Mouse (Mus musculus) megakaryocyte-erythroid progenitor cell, adult 5 weeks (primary cell): ENCODE measurements around the gene Limk1. TPM values are rescaled to one million over a fixed set of nuclear protein-coding genes. Genes with fewer than 3 reads are reported as not detected.

Experiments used
- polyA plus RNA-seq: library from polyadenylated mRNA; stranded (reverse); fragments of >175 nt; gene quantifications from 2 replicates; pipeline ENCODE4 v1.2.3, GENCODE M21; 2012

The Limk1 gene
- polyA plus RNA-seq, result 55.2 and 63.6 TPM in 2 replicates

DNA sequence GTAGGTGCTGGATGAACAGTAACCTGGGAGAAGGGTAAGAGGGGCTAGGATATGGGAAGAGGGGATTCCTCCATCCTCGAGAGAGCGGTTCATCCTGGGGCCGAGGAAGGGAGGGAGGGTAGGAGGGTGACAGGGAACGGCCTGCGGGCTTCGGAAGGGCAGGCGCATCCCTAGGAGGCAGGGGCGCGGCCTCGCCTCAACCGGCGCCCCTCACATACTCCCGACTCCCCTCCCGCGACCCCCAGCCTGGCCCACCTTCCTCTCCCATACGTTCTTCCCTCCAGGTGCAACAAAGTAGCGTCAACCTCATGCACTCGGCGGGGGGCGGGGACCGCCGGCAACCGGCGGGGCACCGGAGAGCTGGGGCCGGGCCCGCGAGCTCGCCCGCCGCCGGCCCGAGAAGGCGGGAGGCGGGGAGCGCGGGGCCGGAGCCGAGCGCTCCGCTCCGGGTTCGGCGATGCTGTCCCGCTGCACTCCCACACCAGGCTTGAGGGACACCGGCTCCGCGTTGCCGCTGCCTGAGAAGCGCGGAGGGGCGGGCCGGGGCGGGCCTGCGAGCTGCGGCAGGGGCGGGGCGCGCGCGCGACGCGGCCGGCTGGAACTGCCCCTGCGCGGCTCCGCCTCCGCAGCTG is at the start of gene Limk1:
Limk1 (minus strand) TSS at position 513 of the 632 bp plus-strand sequence.

GRCm38 (mm10) chr5:134639269-134639682 is 49.1 kb downstream of the Limk1 start, which contains the start of gene Eif4h:
TSS of gene Eif4h (minus strand) at chr5:134639490.

GRCm38 (mm10) chr5:134614802-134615201 is 73.6 kb downstream of the Limk1 start, which contains the start of gene Lat2:
TSS of gene Lat2 (minus strand) at chr5:134615025.

Other genes with a start within 250 kb of the Limk1 start
- 63.1 TPM in 2 replicates for gene Gtf2ird1, start 231.9 kb downstream of the Limk1 start, polyA plus RNA-seq
- gene Clip2, start 136.2 kb downstream of the Limk1 start, polyA plus RNA-seq, result 23.7 and 32.3 TPM in 2 replicates
- 0.05 TPM in 1 of 2 replicates, not detected in the other for gene Syna, start 128.4 kb downstream of the Limk1 start, polyA plus RNA-seq
- 60.4 and 80.7 TPM in 2 replicates for gene Rfc2, start 107.2 kb downstream of the Limk1 start, polyA plus RNA-seq
- 48.1 and 72.4 TPM in 2 replicates for gene Lat2, start 73.6 kb downstream of the Limk1 start, polyA plus RNA-seq
- gene Eif4h, start 49.1 kb downstream of the Limk1 start, polyA plus RNA-seq, result 292 and 303 TPM in 2 replicates
- gene Eln, start 58.7 kb upstream of the Limk1 start, polyA plus RNA-seq, result 0.03 and 0.09 TPM in 2 replicates
- gene Tmem270, start 218.1 kb upstream of the Limk1 start, polyA plus RNA-seq, result not detected in 2 replicates
- gene Cldn13, start 226.9 kb upstream of the Limk1 start, polyA plus RNA-seq, result 1.2 and 1.6 TPM in 2 replicates
- gene Mettl27, start 243.8 kb upstream of the Limk1 start, polyA plus RNA-seq, result 7.8 and 12.3 TPM in 2 replicates